Mouse (Mus musculus) megakaryocyte, embryonic 14.5 days (primary cell): ENCODE measurements at regions not wholly inside any gene's neighbourhood (a gene's known extent, or its start where the extent isn't known, plus 50 kb on each side); places are given as distances from the start of the nearest gene placed in this dataset.

Source experiments
- H3K27me3 ChIP-seq: replicated peaks from 2 replicates; pipeline ENCODE3; 2012; ENCODE audit warnings: inconsistent platforms
- H3K36me3 ChIP-seq: replicated peaks from 2 replicates; pipeline ENCODE3; 2012; ENCODE audit warnings: low read length, inconsistent platforms, mixed read lengths
- H3K4me1 ChIP-seq: 2 replicates; pipeline ENCODE4 v1.6.1; 2012; ENCODE audit warnings: inconsistent platforms
- H3K4me3 ChIP-seq: replicated peaks from 2 replicates; pipeline ENCODE3; 2012; ENCODE audit warnings: moderate library complexity, mild to moderate bottlenecking, inconsistent platforms
- H3K9me3 ChIP-seq: 2 replicates; pipeline ENCODE4 v1.6.1; 2012; ENCODE audit warnings: inconsistent platforms
- FLI1 ChIP-seq: IDR thresholded peaks from 2 replicates; pipeline ENCODE4 v1.6.1; 2012; ENCODE audit warnings: low read length, inconsistent platforms, mixed read lengths
- GATA1 ChIP-seq: IDR thresholded peaks from 3 replicates; pipeline ENCODE4 v1.6.1; 2012; ENCODE audit warnings: mixed read lengths, low read length, inconsistent platforms, borderline replicate concordance

- Histone ChIP-seq H3K36me3 (no peaks in the 10 kb centered on the region), H3K27me3 (no peaks in the 10 kb centered on the region), H3K4me3 (no peak overlapping the region), H3K9me3 (no peaks in the 10 kb centered on the region), H3K4me1 (no peaks in the 10 kb centered on the region)
- no peak for TF ChIP-seq GATA1
- no peak for TF ChIP-seq FLI1
Measured at GRCm38 (mm10) chr4:34241673-34242072, 191.7 kb upstream of the Spaca1 start.

- Histone ChIP-seq H3K36me3 (no peaks in the 10 kb centered on the region), H3K4me1 (0 out of 2 replicates have a peak, but pooled peaks cover 4% of the 10 kb centered on the region), H3K27me3 (no peaks in the 10 kb centered on the region), H3K9me3 (no peaks in the 10 kb centered on the region), H3K4me3 (no peak overlapping the region)
- TF ChIP-seq GATA1, result no peak
- TF ChIP-seq FLI1, result no peak
Measured at GRCm38 (mm10) chr4:34259444-34259843, 209.5 kb upstream of the Spaca1 start.

GRCm38 (mm10) chr4:34260468-34260867 is 210.5 kb upstream of the Spaca1 start:
- TF ChIP-seq GATA1 (no peak), FLI1 (no peak)
- no peaks in the 10 kb centered on the region for H3K27me3 ChIP-seq
- no peak overlapping the region for H3K4me3 ChIP-seq
- H3K9me3 ChIP-seq, result no peaks in the 10 kb centered on the region
- 0 out of 2 replicates have a peak, but pooled peaks cover 4% of the 10 kb centered on the region for H3K4me1 ChIP-seq
- no peaks in the 10 kb centered on the region for H3K36me3 ChIP-seq

GRCm38 (mm10) chr4:34261809-34262208 is 211.8 kb upstream of the Spaca1 start:
- TF ChIP-seq FLI1 (no peak), GATA1 (no peak)
- H3K9me3 ChIP-seq, result no peaks in the 10 kb centered on the region
- no peaks in the 10 kb centered on the region for H3K36me3 ChIP-seq
- no peak overlapping the region for H3K4me3 ChIP-seq
- 0 out of 2 replicates have a peak, but pooled peaks cover 4% of the 10 kb centered on the region for H3K4me1 ChIP-seq
- no peaks in the 10 kb centered on the region for H3K27me3 ChIP-seq

- H3K4me1 ChIP-seq, result 0 out of 2 replicates have a peak, but pooled peaks cover 4% of the 10 kb centered on the region
Measured at GRCm38 (mm10) chr4:34264431-34264830, 214.4 kb upstream of the Spaca1 start.

GRCm38 (mm10) chr4:34274316-34274715 is 224.3 kb upstream of the Spaca1 start:
- no peaks in the 10 kb centered on the region for H3K27me3 ChIP-seq
- no peak for TF ChIP-seq FLI1
- no peak for TF ChIP-seq GATA1
- H3K4me3 ChIP-seq, result no peak overlapping the region
- peaks cover 6% of the 10 kb centered on the region; the same call in 1 of the 2 replicates for H3K9me3 ChIP-seq
- no peaks in the 10 kb centered on the region for H3K36me3 ChIP-seq
- H3K4me1 ChIP-seq, result 0 out of 2 replicates have a peak, but pooled peaks cover 3% of the 10 kb centered on the region

More at GRCm38 (mm10) chr4:34264431-34264830, 214.4 kb upstream of the Spaca1 start:
- Histone ChIP-seq H3K27me3 (no peaks in the 10 kb centered on the region), H3K9me3 (no peaks in the 10 kb centered on the region), H3K36me3 (no peaks in the 10 kb centered on the region), H3K4me3 (no peak overlapping the region)
- TF ChIP-seq GATA1, result no peak
- no peak for TF ChIP-seq FLI1

GRCm38 (mm10) chr4:34275372-34275771 is 225.4 kb upstream of the Spaca1 start:
- TF ChIP-seq FLI1 (no peak), GATA1 (no peak)
- Histone ChIP-seq H3K9me3 (peaks cover 6% of the 10 kb centered on the region; the same call in 1 of the 2 replicates), H3K4me3 (no peak overlapping the region), H3K36me3 (no peaks in the 10 kb centered on the region), H3K27me3 (no peaks in the 10 kb centered on the region), H3K4me1 (no peaks in the 10 kb centered on the region)

- no peaks in the 10 kb centered on the region for H3K36me3 ChIP-seq
- no peak overlapping the region for H3K4me3 ChIP-seq
- no peaks in the 10 kb centered on the region for H3K27me3 ChIP-seq
- H3K9me3 ChIP-seq, result peaks cover 4% of the 10 kb centered on the region
- TF ChIP-seq GATA1 (no peak), FLI1 (no peak)
- H3K4me1 ChIP-seq, result no peaks in the 10 kb centered on the region
Measured at GRCm38 (mm10) chr4:34302504-34303108, 248.1 kb upstream of the Akirin2 start.

- Histone ChIP-seq H3K4me3 (no peak overlapping the region), H3K9me3 (peaks cover 2% of the 10 kb centered on the region), H3K27me3 (no peaks in the 10 kb centered on the region), H3K4me1 (no peaks in the 10 kb centered on the region), H3K36me3 (no peaks in the 10 kb centered on the region)
- no peak for TF ChIP-seq FLI1
- TF ChIP-seq GATA1, result no peak
Measured at GRCm38 (mm10) chr4:34308921-34309563, 241.7 kb upstream of the Akirin2 start.

GRCm38 (mm10) chr4:34310061-34310642 is 240.6 kb upstream of the Akirin2 start:
- H3K9me3 ChIP-seq, result peaks cover 9% of the 10 kb centered on the region
- no peak overlapping the region for H3K4me3 ChIP-seq
- no peaks in the 10 kb centered on the region for H3K27me3 ChIP-seq
- no peak for TF ChIP-seq FLI1
- TF ChIP-seq GATA1, result no peak
- H3K4me1 ChIP-seq, result no peaks in the 10 kb centered on the region
- H3K36me3 ChIP-seq, result no peaks in the 10 kb centered on the region
